Mouse (Mus musculus) heart, embryonic 13.5 days (tissue): ENCODE results near the gene Asb3. TPM values are rescaled to one million over a fixed set of nuclear protein-coding genes. Genes with fewer than 3 reads are reported as not detected.
"Not testable (repeated sequence)": the region's sequence is repeated elsewhere in the genome, so short reads cannot be mapped to it uniquely, and the experiment has no call there.

Experiments used
- ATAC-seq: fragments of 200-750 bp; cut with Nextera tagmentation; 2 replicates; pipeline ENCODE4 v1.8.0; 2017; ENCODE audit warnings: moderate TSS enrichment; ENCODE audit not compliant: insufficient number of reproducible peaks, low FRiP score, low TSS enrichment; ENCODE audit errors: extremely low read depth
- H3K27ac ChIP-seq: fragments of 300-500 bp; sonication (generic); replicated peaks from 2 replicates; pipeline ENCODE4 v1.5.1; 2015; ENCODE audit warnings: moderate library complexity, mild to moderate bottlenecking, inconsistent platforms
- H3K27me3 ChIP-seq: fragments of 300-500 bp; sonication (generic); replicated peaks from 2 replicates; pipeline ENCODE4 v1.6.1; 2015; ENCODE audit warnings: mild to moderate bottlenecking, inconsistent platforms
- H3K36me3 ChIP-seq: fragments of 300-500 bp; sonication (generic); 2 replicates; pipeline ENCODE4 v1.6.1; 2015; ENCODE audit warnings: mild to moderate bottlenecking, inconsistent platforms
- H3K4me1 ChIP-seq: fragments of 300-500 bp; sonication (generic); 2 replicates; pipeline ENCODE4 v1.6.1; 2015; ENCODE audit warnings: inconsistent platforms
- H3K4me2 ChIP-seq: fragments of 300-500 bp; sonication (generic); 2 replicates; pipeline ENCODE4 v1.6.1; 2015; ENCODE audit warnings: inconsistent platforms, mild to moderate bottlenecking, moderate library complexity
- H3K4me3 ChIP-seq: fragments of 300-500 bp; sonication (generic); 2 replicates; pipeline ENCODE4 v1.5.1; 2015; ENCODE audit warnings: moderate library complexity, mild to moderate bottlenecking, inconsistent platforms
- H3K9ac ChIP-seq: fragments of 300-500 bp; sonication (generic); 2 replicates; pipeline ENCODE4 v1.6.1; 2015; ENCODE audit warnings: inconsistent platforms, mild to moderate bottlenecking, moderate library complexity
- H3K9me3 ChIP-seq: fragments of 300-500 bp; sonication (generic); 2 replicates; pipeline ENCODE4 v1.6.1; 2016; ENCODE audit warnings: inconsistent platforms
- WGBS: fragments of 180-500 bp; shearing (Covaris S2); methylation state at CpG from one replicate; pipeline ENCODE4 v1.1.7; 2015; ENCODE audit warnings: mixed read lengths; 5-methylcytosine and 5-hydroxymethylcytosine counted together
- polyA plus RNA-seq: library from polyadenylated mRNA; unstranded; fragments of >200 nt; fragmentation: Nextera tagmentation; extraction: Ambion mirVana; gene quantifications from 2 replicates; pipeline ENCODE4 v1.2.1, GENCODE M21; 2015

Gene Asb3
- polyA plus RNA-seq, 1 experiment from 2014 or later: 18.7 TPM

DNA sequence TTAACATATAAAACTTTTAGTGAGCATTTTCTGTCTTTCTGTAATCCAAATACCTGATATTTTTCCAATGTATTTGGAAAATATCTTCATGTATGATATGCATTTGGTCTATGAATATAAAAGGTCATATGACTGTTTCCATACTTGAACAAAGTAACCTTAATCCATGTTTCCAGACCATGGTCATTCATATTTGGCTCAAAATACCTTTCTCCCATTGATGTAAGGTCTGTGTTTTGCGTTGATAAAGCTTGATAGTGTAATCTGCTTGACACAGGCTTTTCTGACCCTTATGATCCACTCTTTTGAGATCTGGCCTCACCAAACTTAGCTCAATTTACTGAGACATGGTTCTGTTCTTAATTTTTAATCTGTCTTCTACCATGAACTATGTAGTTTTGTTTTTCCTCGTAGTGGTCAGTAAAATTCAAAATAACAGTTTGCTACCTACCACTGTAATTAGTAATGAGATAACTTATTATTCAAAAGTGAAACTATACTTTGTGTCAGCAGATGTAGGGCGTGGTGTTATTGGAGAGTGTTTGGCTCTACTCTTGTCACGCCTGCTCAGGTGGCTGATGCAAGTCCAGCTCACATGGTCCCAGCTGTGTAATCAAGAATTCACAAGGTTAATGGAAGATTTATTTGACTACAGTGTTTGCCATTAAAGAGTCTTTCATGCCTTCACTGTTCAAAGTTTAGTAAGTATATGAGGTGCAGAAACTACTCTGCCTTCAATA is 116.1 kb downstream of the Asb3 start:
- 78% methylated on average over 4 of the region's 4 CpGs for WGBS
- Histone ChIP-seq H3K9ac (no peak overlapping the region), H3K4me1 (no peaks in the 10 kb centered on the region), H3K4me3 (no peak overlapping the region), H3K36me3 (peaks cover 9% of the 10 kb centered on the region; the same call in 1 of the 2 replicates), H3K4me2 (no peak overlapping the region), H3K27me3 (no peaks in the 10 kb centered on the region), H3K9me3 (no peaks in the 10 kb centered on the region), H3K27ac (no peak overlapping the region)
- ATAC-seq: no peak

DNA sequence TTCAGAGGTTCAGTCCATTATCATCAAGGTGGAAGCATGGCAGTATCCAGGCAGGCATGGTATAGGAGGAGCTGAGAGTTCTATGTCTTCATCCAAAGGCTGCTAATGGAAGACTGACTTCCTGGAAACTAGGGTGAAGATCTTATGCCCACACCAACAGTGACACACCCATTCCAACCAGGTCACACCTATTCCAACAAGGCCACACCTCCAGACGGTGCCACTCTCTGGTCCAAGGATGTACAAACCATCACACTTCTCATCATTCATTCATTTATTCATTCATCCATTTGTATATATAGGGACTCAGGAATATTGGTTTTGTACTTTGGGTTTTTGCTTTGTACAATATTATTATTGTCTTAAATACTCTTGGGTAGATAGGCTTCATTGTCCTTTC is 124.5 kb downstream of the Asb3 start:
- H3K27me3 ChIP-seq, H3K4me1 ChIP-seq, H3K9me3 ChIP-seq, H3K4me3 ChIP-seq, H3K27ac ChIP-seq, ATAC-seq, H3K4me2 ChIP-seq, H3K9ac ChIP-seq: not testable (repeated sequence)
- H3K36me3 ChIP-seq: peaks cover 21% of the 10 kb centered on the region
- 83% methylated on average over 1 of the region's 1 CpGs for WGBS

DNA sequence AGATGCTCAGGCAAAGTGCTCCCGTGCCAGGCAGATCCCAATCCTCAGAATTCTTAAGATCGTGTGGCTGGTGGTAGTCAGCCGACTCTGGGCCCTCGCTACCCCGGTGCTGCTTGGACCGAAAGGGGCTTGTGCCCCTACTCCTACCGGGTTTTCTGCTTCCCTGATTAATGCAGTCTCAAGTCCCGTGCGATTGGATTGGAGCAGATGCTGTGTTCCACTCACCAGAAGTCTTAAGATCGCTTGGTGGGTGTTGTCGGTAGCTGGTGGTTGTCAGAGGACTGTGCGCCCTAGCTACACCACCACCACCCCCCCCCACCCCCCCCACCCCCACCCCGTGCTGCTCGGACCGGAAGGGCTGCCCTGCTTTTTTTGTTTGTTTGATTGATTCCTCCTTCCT is 132.2 kb downstream of the Asb3 start:
- H3K4me2 ChIP-seq, H3K9me3 ChIP-seq, ATAC-seq, H3K27ac ChIP-seq, H3K4me3 ChIP-seq, H3K9ac ChIP-seq, H3K27me3 ChIP-seq, H3K4me1 ChIP-seq, H3K36me3 ChIP-seq: not testable (repeated sequence)
- 68% methylated on average over 15 of the region's 15 CpGs for WGBS

DNA sequence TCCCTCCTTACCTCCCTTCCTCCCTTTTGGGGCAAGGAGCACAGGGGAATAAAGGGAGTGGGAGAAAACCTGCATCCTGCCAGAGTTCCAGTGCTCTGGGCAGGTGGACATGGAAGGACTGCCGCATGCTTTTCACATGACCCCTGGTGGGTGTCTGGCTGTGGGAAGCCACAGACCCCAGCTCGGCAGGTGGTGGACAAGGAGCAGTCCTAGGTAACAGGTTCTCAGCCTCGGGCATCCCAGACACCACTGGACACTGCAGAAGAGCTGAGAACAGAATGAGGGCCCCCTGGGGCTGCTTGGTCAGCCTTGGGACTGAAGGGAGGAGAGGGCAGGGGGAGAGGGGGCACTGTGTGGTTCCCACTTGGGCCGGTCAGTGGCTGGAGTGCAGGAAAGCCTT is 149.7 kb downstream of the Asb3 start:
- ATAC-seq: no peak
- H3K4me1 ChIP-seq: no peaks in the 10 kb centered on the region
- no peaks in the 10 kb centered on the region for H3K27me3 ChIP-seq
- no peak overlapping the region for H3K9ac ChIP-seq
- H3K4me3 ChIP-seq: no peak overlapping the region
- H3K4me2 ChIP-seq: no peak overlapping the region
- peaks cover 25% of the 10 kb centered on the region for H3K36me3 ChIP-seq
- WGBS: 96% methylated on average over 4 of the region's 4 CpGs
- no peaks in the 10 kb centered on the region for H3K9me3 ChIP-seq
- H3K27ac ChIP-seq: no peak overlapping the region

DNA sequence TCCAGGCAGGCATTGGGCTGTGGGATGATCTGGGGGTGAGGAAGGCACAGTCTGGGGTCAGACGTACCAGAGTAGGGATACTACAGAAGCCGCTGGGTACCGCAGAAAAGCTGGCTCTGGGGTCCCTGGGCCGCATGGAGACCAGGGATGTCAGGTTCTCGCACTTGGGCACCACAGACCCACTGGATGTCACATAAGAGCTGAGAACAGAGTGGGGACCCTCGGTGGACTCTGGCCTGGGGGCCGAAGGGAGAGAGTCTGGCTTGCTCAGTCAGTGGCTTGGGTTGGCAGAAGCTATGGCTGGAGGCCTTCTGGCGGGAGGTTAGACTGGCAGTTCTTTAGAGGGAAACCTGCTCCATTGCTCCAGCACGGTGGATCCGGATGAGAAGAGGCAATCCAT is 204.8 kb downstream of the Asb3 start:
- Histone ChIP-seq H3K9ac (no peak overlapping the region), H3K9me3 (no peaks in the 10 kb centered on the region), H3K4me1 (no peaks in the 10 kb centered on the region), H3K27me3 (no peaks in the 10 kb centered on the region), H3K4me3 (no peak overlapping the region), H3K36me3 (peaks cover 7% of the 10 kb centered on the region), H3K4me2 (no peak overlapping the region), H3K27ac (no peak overlapping the region)
- ATAC-seq: no peak
- 90% methylated on average over 10 of the region's 10 CpGs for WGBS

DNA sequence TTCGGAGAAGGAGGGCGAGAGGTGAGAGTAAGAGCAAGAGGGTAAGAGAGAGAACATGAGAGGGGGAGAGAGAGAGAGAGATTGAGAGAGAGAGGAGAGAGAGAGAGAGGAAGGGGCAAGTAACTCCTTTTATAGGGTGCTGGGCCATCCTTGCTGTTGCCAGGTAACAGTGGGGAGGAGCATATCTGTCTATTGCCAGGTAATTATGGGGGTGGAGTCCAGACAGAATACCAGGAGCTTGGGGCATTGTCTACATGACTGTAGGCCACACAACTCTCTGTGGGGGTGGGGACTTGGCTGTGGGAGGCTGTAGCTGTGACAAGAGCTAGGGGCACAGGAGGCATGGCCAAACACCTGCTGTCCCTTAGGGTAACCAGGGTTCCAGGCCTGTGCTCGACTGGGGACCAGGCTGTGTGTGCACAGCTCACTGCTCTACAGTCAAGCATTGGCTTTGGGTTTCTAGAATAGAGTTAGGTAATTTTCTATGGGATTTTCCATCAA is 205.3 kb downstream of the Asb3 start:
- Histone ChIP-seq H3K4me1 (no peaks in the 10 kb centered on the region), H3K27ac (no peak overlapping the region), H3K36me3 (peaks cover 7% of the 10 kb centered on the region), H3K27me3 (no peaks in the 10 kb centered on the region), H3K9ac (no peak overlapping the region), H3K4me3 (no peak overlapping the region), H3K4me2 (no peak overlapping the region), H3K9me3 (no peaks in the 10 kb centered on the region)
- ATAC-seq: no peak
- WGBS: 85% methylated on average over 3 of the region's 3 CpGs

DNA sequence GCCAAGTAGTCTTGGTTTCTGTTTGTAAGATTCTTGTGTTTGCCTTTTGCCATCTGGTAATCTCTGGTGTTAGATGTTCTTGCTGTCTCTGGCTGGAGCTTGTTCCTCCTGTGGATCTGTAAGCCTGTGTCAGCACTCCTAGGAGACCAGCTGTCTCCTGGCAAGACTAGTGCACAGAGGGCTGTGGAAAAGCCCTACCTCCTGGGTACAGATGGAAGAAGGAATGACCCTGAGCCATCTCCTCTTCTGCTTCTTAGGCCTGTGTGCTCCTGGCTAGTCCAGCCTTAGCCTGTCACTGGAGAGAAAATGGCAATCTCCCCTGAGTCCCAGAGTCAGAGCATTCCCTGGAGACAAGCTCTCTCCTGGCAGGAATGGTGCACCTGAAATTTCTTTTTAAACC is 214.3 kb downstream of the Asb3 start:
- H3K4me3 ChIP-seq, ATAC-seq, H3K27me3 ChIP-seq, H3K9ac ChIP-seq, H3K4me2 ChIP-seq, H3K9me3 ChIP-seq, H3K36me3 ChIP-seq, H3K4me1 ChIP-seq, H3K27ac ChIP-seq: not testable (repeated sequence)

DNA sequence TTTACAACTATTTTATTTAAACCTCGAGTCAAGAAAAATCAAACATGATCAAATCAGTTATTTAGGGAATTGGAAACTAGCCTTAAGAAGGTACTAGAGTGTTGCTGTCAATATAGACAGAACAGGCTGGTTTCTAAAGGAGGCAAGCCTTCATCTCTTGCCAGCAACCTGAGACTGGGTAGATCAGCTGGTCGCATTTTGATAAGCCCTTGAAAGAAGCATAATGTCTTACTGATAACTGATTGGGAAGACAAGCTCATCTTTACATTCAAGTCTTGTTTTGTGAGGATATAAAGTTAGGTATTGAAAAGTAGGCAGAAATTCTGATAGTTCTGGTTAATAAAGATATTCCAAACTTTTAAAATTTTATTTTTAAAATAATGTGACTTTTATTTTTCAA is 217.0 kb downstream of the Asb3 start:
- Histone ChIP-seq H3K27me3 (no peaks in the 10 kb centered on the region), H3K9ac (no peak overlapping the region), H3K4me2 (no peak overlapping the region), H3K9me3 (no peaks in the 10 kb centered on the region), H3K4me1 (no peaks in the 10 kb centered on the region), H3K4me3 (no peak overlapping the region), H3K27ac (no peak overlapping the region), H3K36me3 (peaks cover 6% of the 10 kb centered on the region; the same call in 1 of the 2 replicates)
- WGBS: 62% methylated on average over 2 of the region's 2 CpGs
- no peak for ATAC-seq

DNA sequence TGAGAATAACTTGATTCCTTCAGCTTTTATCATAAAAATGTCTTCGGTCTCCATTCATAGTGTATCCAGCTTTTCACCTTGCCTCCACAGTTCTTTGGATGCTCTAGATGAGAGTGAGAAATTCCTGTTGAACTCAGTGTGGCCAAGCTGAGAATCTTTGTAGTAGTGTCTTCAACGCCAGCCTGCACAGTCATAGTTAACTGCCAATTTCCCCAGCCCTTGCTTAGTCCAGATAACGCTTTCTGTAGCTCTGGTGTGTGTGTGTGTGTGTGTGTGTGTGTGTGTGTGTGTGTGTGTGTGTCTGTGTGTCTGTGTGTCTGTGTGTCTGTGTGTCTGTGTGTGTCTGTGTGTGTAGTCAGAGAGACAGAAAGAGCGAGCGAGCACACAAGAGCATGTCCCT is 220.1 kb downstream of the Asb3 start:
- WGBS: 87% methylated on average over 5 of the region's 5 CpGs
- no peak for ATAC-seq

DNA sequence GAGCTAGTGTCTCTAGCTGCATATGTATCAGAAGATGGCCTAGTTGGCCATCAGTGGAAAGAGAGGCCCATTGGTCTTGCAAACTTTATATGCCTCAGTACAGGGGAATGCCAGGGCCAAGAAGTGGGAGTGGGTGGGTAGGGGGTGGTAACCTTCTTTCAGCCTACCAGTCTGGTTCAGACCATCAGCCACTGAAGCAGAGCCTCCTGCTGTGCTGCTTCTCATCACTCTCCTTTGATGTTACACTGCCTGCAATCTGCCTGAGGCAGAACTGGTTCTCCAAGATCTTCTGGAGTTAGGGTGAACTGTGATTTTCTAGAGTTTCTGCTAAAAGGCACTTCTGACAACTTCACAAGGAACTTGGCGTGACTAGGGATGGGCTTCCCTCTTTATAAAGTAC is 241.7 kb downstream of the Asb3 start:
- not testable (repeated sequence) for ATAC-seq, H3K27ac ChIP-seq, H3K36me3 ChIP-seq, H3K9ac ChIP-seq, H3K4me2 ChIP-seq, H3K4me3 ChIP-seq, H3K27me3 ChIP-seq, H3K4me1 ChIP-seq, H3K9me3 ChIP-seq
- WGBS: 64% methylated on average over 1 of the region's 1 CpGs

More for the DNA sequence above, 220.1 kb downstream of the Asb3 start:
- Histone ChIP-seq H3K36me3 (peaks cover 6% of the 10 kb centered on the region; the same call in 1 of the 2 replicates), H3K4me1 (no peaks in the 10 kb centered on the region), H3K27me3 (no peaks in the 10 kb centered on the region), H3K9ac (no peak overlapping the region), H3K9me3 (no peaks in the 10 kb centered on the region), H3K27ac (no peak overlapping the region), H3K4me2 (no peak overlapping the region), H3K4me3 (no peak overlapping the region)

DNA sequence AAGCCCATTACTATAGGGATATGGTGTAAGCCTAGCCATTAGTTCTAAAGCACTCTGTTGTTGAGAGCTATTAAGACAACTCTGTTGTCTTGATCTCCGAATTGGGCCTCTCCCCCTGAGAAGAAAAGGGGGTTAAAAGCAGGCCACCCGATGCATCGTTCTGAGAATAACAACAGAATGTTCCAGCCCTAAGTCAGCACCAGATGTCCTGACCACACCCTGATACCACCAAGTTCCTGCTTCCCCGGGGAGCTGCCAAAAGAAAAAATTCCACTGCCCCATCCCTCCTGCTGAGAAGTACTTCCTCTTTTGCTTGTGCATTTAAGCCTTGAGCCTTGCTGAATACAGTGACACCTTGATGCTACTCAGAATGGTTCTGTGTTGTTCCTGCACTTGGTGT is 248.5 kb downstream of the Asb3 start:
- 55% methylated on average over 4 of the region's 4 CpGs for WGBS
- not testable (repeated sequence) for H3K27me3 ChIP-seq, H3K27ac ChIP-seq, H3K4me1 ChIP-seq, H3K4me3 ChIP-seq, H3K4me2 ChIP-seq, ATAC-seq, H3K36me3 ChIP-seq, H3K9ac ChIP-seq, H3K9me3 ChIP-seq

DNA sequence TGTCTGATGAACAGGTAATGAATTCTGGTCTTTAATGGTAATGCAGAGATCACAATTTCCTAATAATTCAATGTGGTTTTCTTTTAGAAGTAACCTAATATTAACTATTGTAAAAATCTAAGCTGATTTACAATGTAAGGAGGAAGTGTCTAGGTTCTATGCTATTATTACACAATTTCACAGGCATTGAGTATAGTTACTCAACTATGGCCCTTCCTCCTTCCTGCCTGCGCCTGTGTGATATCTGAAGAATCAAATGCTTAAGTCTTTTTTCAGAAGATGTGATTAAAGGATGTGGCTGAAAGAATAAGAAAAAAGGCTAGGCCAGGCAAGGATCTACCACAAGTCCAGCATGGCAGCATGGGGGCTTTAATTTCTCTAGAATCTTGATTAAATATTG is 249.6 kb downstream of the Asb3 start:
- H3K9me3 ChIP-seq, H3K4me2 ChIP-seq, H3K36me3 ChIP-seq, H3K27ac ChIP-seq, H3K27me3 ChIP-seq, H3K4me1 ChIP-seq, H3K9ac ChIP-seq, ATAC-seq, H3K4me3 ChIP-seq: not testable (repeated sequence)
- 76% methylated on average over 1 of the region's 1 CpGs for WGBS
